Mouse (Mus musculus): ENCODE data around the gene Ahrr. TPM values are rescaled to one million over a fixed set of nuclear protein-coding genes. Genes with fewer than 3 reads are reported as not detected.
A peak's percentile ranks its signal among the peaks of the same experiment; 100 is the strongest.

Ahrr gene
- polyA plus RNA-seq, 1 experiment: 1.1 TPM

GRCm38 (mm10) chr13:74302050-74303037 lies 10.2 kb upstream of the Ahrr start:
- TF ChIP-seq POLR2A (IDR thresholded peaks at IDR 0.05; ENCODE audit: extremely low read depth, insufficient read depth, low read length) (no peak), CTCF (IDR thresholded peaks at IDR 0.05; ENCODE audit: extremely low read depth, insufficient read depth, low read length) (peak; percentile 31; the same call in 1 of the 2 replicates)
- Histone ChIP-seq H3K4me1 (ENCODE audit: control insufficient read depth, insufficient read depth, low read length) (no peaks in the 10 kb centered on the region), H3K4me3 (ENCODE audit: insufficient read depth, low read length) (no peak overlapping the region)

GRCm38 (mm10) chr13:74301607-74301984 lies 9.5 kb upstream of the Ahrr start:
- no peak overlapping the region for H3K27ac ChIP-seq (ENCODE audit: insufficient read depth, low read length)
- TF ChIP-seq POLR2A (IDR thresholded peaks at IDR 0.05; ENCODE audit: extremely low read depth, insufficient read depth, low read length) (no peak), CTCF (IDR thresholded peaks at IDR 0.05; ENCODE audit: extremely low read depth, insufficient read depth, low read length) (no peak)
- no peak overlapping the region for H3K4me3 ChIP-seq (ENCODE audit: insufficient read depth, low read length)
- no peaks in the 10 kb centered on the region for H3K4me1 ChIP-seq (ENCODE audit: control insufficient read depth, insufficient read depth, low read length)

More at GRCm38 (mm10) chr13:74302050-74303037, 10.2 kb upstream of the Ahrr start:
- no peak overlapping the region for H3K27ac ChIP-seq (ENCODE audit: insufficient read depth, low read length)

- H3K4me1 ChIP-seq (ENCODE audit: control insufficient read depth, insufficient read depth, low read length): no peaks in the 10 kb centered on the region
- TF ChIP-seq CTCF (IDR thresholded peaks at IDR 0.05; ENCODE audit: extremely low read depth, insufficient read depth, low read length) (peak; percentile 96), POLR2A (IDR thresholded peaks at IDR 0.05; ENCODE audit: extremely low read depth, insufficient read depth, low read length) (no peak)
- H3K27ac ChIP-seq (ENCODE audit: insufficient read depth, low read length): no peak overlapping the region
- H3K4me3 ChIP-seq (ENCODE audit: insufficient read depth, low read length): no peak overlapping the region
Measured at GRCm38 (mm10) chr13:74300925-74301606, 8.9 kb upstream of the Ahrr start.

GRCm38 (mm10) chr13:74296376-74296775 lies 4.2 kb upstream of the Ahrr start:
- Histone ChIP-seq H3K4me1 (ENCODE audit: control insufficient read depth, insufficient read depth, low read length) (no peaks in the 10 kb centered on the region), H3K4me3 (ENCODE audit: insufficient read depth, low read length) (no peak overlapping the region), H3K27ac (ENCODE audit: insufficient read depth, low read length) (no peak overlapping the region)
- TF ChIP-seq CTCF (IDR thresholded peaks at IDR 0.05; ENCODE audit: extremely low read depth, insufficient read depth, low read length) (no peak), POLR2A (IDR thresholded peaks at IDR 0.05; ENCODE audit: extremely low read depth, insufficient read depth, low read length) (no peak)

- Histone ChIP-seq H3K27ac (ENCODE audit: insufficient read depth, low read length) (no peak overlapping the region), H3K4me3 (ENCODE audit: insufficient read depth, low read length) (no peak overlapping the region), H3K4me1 (ENCODE audit: control insufficient read depth, insufficient read depth, low read length) (no peaks in the 10 kb centered on the region)
- TF ChIP-seq POLR2A (IDR thresholded peaks at IDR 0.05; ENCODE audit: extremely low read depth, insufficient read depth, low read length): no peak
- TF ChIP-seq CTCF (IDR thresholded peaks at IDR 0.05; ENCODE audit: extremely low read depth, insufficient read depth, low read length): no peak
Measured at GRCm38 (mm10) chr13:74289646-74290045, 2.5 kb downstream of the Ahrr start.

- Histone ChIP-seq H3K4me1 (ENCODE audit: control insufficient read depth, insufficient read depth, low read length) (no peaks in the 10 kb centered on the region), H3K4me3 (ENCODE audit: insufficient read depth, low read length) (no peak overlapping the region), H3K27ac (ENCODE audit: insufficient read depth, low read length) (no peak overlapping the region)
- TF ChIP-seq CTCF (IDR thresholded peaks at IDR 0.05; ENCODE audit: extremely low read depth, insufficient read depth, low read length): no peak
- TF ChIP-seq POLR2A (IDR thresholded peaks at IDR 0.05; ENCODE audit: extremely low read depth, insufficient read depth, low read length): no peak
Measured at GRCm38 (mm10) chr13:74282299-74282698, 9.8 kb downstream of the Ahrr start.

GRCm38 (mm10) chr13:74275726-74276125 lies 16.4 kb downstream of the Ahrr start:
- Histone ChIP-seq H3K27ac (ENCODE audit: insufficient read depth, low read length) (no peak overlapping the region), H3K4me3 (ENCODE audit: insufficient read depth, low read length) (no peak overlapping the region), H3K4me1 (ENCODE audit: control insufficient read depth, insufficient read depth, low read length) (no peaks in the 10 kb centered on the region)
- TF ChIP-seq CTCF (IDR thresholded peaks at IDR 0.05; ENCODE audit: extremely low read depth, insufficient read depth, low read length): no peak
- TF ChIP-seq POLR2A (IDR thresholded peaks at IDR 0.05; ENCODE audit: extremely low read depth, insufficient read depth, low read length): no peak

- H3K27ac ChIP-seq (ENCODE audit: insufficient read depth, low read length): no peak overlapping the region
Measured at GRCm38 (mm10) chr13:74260231-74260992, 31.7 kb downstream of the Ahrr start.

More at GRCm38 (mm10) chr13:74260231-74260992, 31.7 kb downstream of the Ahrr start:
- no peaks in the 10 kb centered on the region for H3K4me1 ChIP-seq (ENCODE audit: control insufficient read depth, insufficient read depth, low read length)
- TF ChIP-seq CTCF (IDR thresholded peaks at IDR 0.05; ENCODE audit: extremely low read depth, insufficient read depth, low read length) (no peak), POLR2A (IDR thresholded peaks at IDR 0.05; ENCODE audit: extremely low read depth, insufficient read depth, low read length) (no peak)
- peak overlapping the region; percentile 33 for H3K4me3 ChIP-seq (ENCODE audit: insufficient read depth, low read length)

Measured in cortical plate, adult 2 months (tissue).